Mouse (Mus musculus) naive thymus-derived CD4-positive, alpha-beta T cell, adult 5 months (primary cell): ENCODE measurements around the gene Srl. TPM values are rescaled to one million over a fixed set of nuclear protein-coding genes. Genes with fewer than 3 reads are reported as not detected.

Source experiments
- polyA plus RNA-seq: library from polyadenylated mRNA; unstranded; fragments of 100-300 nt; shearing (Covaris generic); gene quantifications from one replicate; pipeline ENCODE4 v1.2.1, GENCODE M21; 2017

Gene Srl
- 0.91 TPM for polyA plus RNA-seq

GRCm38 (mm10) chr16:4541501-4542198 is at the start of gene Srl:
Gene Srl (minus strand): TSS chr16:4541816.

GRCm38 (mm10) chr16:4559715-4560144 is 18.1 kb upstream of the Srl start, which contains the start of gene Tfap4:
Gene Tfap4 (minus strand): TSS chr16:4559854.

Other genes with a start within 250 kb of the Srl start
- gene Adcy9, start 121.3 kb downstream of the Srl start, polyA plus RNA-seq = 0.39 TPM
- 2.0 TPM for gene Tfap4, start 18.0 kb upstream of the Srl start, polyA plus RNA-seq
- gene Glis2, start 52.9 kb upstream of the Srl start, polyA plus RNA-seq = not detected
- 12.3 TPM for gene Pam16, start 83.2 kb upstream of the Srl start, polyA plus RNA-seq
- 1.3 TPM for gene Vasn, start 98.1 kb upstream of the Srl start, polyA plus RNA-seq
- gene Dnaja3, start 98.2 kb upstream of the Srl start, polyA plus RNA-seq = 34.8 TPM
- gene Coro7, start 138.0 kb upstream of the Srl start, polyA plus RNA-seq = 119 TPM
- gene Nmral1, start 177.5 kb upstream of the Srl start, polyA plus RNA-seq = 2.0 TPM
- gene Hmox2, start 184.5 kb upstream of the Srl start, polyA plus RNA-seq = 67.4 TPM
- gene Cdip1, start 248.5 kb upstream of the Srl start, polyA plus RNA-seq = 91.3 TPM